Mouse (Mus musculus) liver, adult 2 months (tissue): ENCODE measurements around the gene Krt80.

Experiments
- CTCF ChIP-seq: fragments of 200-500 bp; IDR thresholded peaks from 2 replicates; pipeline ENCODE4 v1.5.1; 2011; ENCODE audit warnings: low read depth, low read length, control low read depth
- POLR2A ChIP-seq: fragments of 200-500 bp; IDR thresholded peaks from 2 replicates; pipeline ENCODE4 v1.6.1; 2011; ENCODE audit warnings: low read length, control low read depth; ENCODE audit not compliant: insufficient read depth; ENCODE audit errors: extremely low read depth

DNA sequence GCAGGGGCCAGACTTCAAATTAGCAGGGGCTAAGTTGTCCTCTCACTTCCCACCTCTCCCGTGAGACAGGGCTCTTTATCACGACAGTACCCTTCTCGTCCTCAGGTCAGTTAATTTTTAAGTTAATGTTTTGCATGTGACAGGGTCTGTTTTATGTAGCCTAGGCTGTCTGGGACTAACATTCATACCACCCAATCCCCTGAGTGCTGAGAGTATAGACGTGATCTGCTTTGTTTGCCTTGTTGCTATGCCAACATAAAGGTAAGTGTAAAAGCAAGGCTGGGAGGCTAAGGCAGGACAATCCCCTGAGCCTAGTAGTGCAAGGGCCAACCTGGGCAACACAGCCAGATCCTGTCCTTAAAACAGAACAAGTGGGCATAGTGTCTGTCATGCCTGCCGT lies 60.5 kb downstream of the Krt80 start:
- TF ChIP-seq CTCF (no peak), POLR2A (no peak)
